Mouse (Mus musculus): ENCODE data around the gene Rps15a. TPM values are rescaled to one million over a fixed set of nuclear protein-coding genes. Genes with fewer than 3 reads are reported as not detected.

Gene Rps15a
- polyA plus RNA-seq (2015; fragmentation: Nextera tagmentation; extraction: Ambion mirVana): 365 and 393 TPM in 2 replicates

DNA sequence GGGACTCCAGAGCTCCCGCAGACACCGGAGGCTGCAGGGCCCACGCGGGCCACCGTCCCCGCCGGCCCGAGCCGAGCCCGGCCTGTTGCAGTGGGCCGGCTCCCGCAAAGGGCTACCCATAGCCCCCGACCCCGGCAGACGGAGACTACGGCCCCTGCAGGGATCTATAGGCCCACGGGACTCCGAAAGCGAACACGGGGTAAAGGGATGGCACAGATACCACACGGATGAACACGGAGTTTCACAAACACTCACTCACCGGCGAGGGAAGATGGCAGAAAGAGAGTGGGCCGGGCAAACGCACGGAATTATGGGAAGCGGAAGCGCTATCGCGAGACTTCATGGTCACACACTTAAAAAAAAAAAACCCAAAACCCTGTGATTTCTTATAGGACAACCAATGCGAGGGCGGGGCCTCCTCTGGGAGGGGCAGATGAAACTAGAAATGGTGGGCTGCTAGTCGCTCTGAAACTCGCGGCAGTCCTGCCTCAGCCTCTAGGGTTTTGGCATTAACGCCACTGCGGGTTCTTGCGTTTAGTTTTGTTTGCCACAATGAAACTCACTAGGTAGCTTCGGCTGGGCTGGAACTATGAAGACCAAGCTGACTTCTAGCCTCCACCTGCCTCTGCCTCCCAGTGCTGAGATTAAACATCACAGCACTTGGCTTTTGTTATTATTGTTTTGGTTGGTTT lies at the start of gene Rps15a:
TSS of gene Rps15a (minus strand) at position 312 of the 692 bp plus-strand sequence.
- peak within 1 kb of the TSS; percentile 91 for H3K4me2 ChIP-seq (ENCODE audit: low read depth, low read length)
- H3K9me3 ChIP-seq (replicated peaks; ENCODE audit: control insufficient read depth, low read length): no peaks in the 10 kb centered on the region
- ATAC-seq (replicated peaks; ENCODE audit: extremely low read depth, insufficient read depth, low FRiP score): peak; percentile 74
- peak within 1 kb of the TSS; percentile 97 for H3K9ac ChIP-seq (ENCODE audit: low read length)
- H3K27me3 ChIP-seq (ENCODE audit: control insufficient read depth, insufficient read depth, low read length): no peaks in the 10 kb centered on the region
- peak within 1 kb of the TSS; percentile 81 for H3K27ac ChIP-seq (ENCODE audit: low read length)
- peaks cover 46% of the 10 kb centered on the region for H3K36me3 ChIP-seq (ENCODE audit: control insufficient read depth, insufficient read depth)
- under 1% methylated on average over 40 of the region's 40 CpGs for WGBS
- H3K4me3 ChIP-seq (ENCODE audit: low read length): peak within 1 kb of the TSS; percentile 89
- H3K4me1 ChIP-seq (ENCODE audit: control insufficient read depth, insufficient read depth, low read length): peaks cover 38% of the 10 kb centered on the region

DNA sequence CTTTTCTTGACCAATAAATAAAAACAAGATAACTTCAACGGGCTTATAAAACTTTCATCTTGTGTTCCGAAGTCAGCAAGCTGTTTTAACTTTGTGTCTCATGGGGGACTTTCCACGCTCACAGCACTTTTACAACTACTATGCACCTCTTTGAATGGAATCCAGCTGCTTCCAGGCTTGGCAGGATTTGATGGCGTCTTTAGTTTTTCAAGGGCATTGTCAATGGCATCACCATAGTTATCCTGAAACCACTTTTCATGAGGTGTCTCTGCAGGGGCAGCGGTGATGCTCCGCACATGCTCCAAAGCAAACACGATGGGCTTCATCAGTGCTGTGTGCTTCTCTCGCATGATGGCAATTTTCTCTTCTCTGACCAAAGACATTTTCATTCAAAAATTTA lies 47.0 kb upstream of the Rps15a start:
- no peaks in the 10 kb centered on the region for H3K9me3 ChIP-seq (replicated peaks; ENCODE audit: control insufficient read depth, low read length)
- no peak overlapping the region for H3K27ac ChIP-seq (ENCODE audit: low read length)
- no peak overlapping the region for H3K4me3 ChIP-seq (ENCODE audit: low read length)
- ATAC-seq (replicated peaks; ENCODE audit: extremely low read depth, insufficient read depth, low FRiP score): no peak
- H3K4me1 ChIP-seq (ENCODE audit: control insufficient read depth, insufficient read depth, low read length): no peaks in the 10 kb centered on the region
- no peak overlapping the region for H3K4me2 ChIP-seq (ENCODE audit: low read depth, low read length)
- H3K9ac ChIP-seq (ENCODE audit: low read length): no peak overlapping the region
- 89% methylated on average over 8 of the region's 8 CpGs for WGBS
- H3K27me3 ChIP-seq (ENCODE audit: control insufficient read depth, insufficient read depth, low read length): no peaks in the 10 kb centered on the region
- peaks cover 46% of the 10 kb centered on the region for H3K36me3 ChIP-seq (ENCODE audit: control insufficient read depth, insufficient read depth)

DNA sequence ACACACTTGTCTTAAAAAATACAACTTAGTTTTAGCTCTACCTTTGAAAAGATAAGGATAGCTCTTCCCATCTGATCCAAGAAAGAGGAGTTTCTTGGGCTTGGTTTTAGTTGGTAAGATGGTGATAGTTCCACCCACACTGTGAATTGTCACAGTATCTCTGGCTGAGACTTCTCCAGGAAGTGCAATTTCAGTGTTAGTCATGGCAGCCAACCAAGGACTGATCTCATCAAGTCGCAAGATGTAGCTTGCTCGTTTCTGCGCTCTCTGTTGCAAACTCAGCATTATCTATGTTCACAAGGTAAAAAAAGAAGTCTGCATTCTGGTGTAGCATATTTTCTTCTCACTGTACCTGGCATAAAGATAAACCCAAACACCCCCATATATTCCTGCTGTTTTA lies 44.1 kb upstream of the Rps15a start:
- Histone ChIP-seq H3K4me1 (ENCODE audit: control insufficient read depth, insufficient read depth, low read length) (no peaks in the 10 kb centered on the region), H3K9me3 (replicated peaks; ENCODE audit: control insufficient read depth, low read length) (no peaks in the 10 kb centered on the region), H3K27me3 (ENCODE audit: control insufficient read depth, insufficient read depth, low read length) (no peaks in the 10 kb centered on the region), H3K4me3 (ENCODE audit: low read length) (no peak overlapping the region), H3K9ac (ENCODE audit: low read length) (no peak overlapping the region), H3K36me3 (ENCODE audit: control insufficient read depth, insufficient read depth) (peaks cover 39% of the 10 kb centered on the region), H3K4me2 (ENCODE audit: low read depth, low read length) (no peak overlapping the region), H3K27ac (ENCODE audit: low read length) (no peak overlapping the region)
- no peak for ATAC-seq (replicated peaks; ENCODE audit: extremely low read depth, insufficient read depth, low FRiP score)
- 73% methylated on average over 3 of the region's 3 CpGs for WGBS

DNA sequence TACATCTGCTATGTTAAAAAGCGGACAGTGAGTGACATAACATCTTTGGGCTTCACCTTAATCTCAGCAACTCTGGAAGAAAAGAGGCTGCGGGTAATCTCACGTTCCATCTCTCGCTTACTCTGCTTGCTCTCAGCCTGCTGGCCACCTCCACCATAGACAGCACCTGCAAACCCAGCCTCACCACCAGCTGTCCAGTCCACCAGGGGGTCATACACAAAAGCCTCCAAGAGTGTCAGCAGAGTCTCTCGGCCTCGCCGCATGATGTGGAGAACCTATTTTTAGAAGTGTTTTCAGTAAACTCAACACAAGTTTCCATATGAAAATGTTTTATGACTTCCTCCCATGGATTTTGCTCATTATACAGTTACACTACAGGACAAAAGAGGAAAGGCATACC lies 40.5 kb upstream of the Rps15a start:
- no peak for ATAC-seq (replicated peaks; ENCODE audit: extremely low read depth, insufficient read depth, low FRiP score)
- H3K9me3 ChIP-seq (replicated peaks; ENCODE audit: control insufficient read depth, low read length): no peaks in the 10 kb centered on the region
- WGBS: 68% methylated on average over 7 of the region's 7 CpGs
- H3K36me3 ChIP-seq (ENCODE audit: control insufficient read depth, insufficient read depth): peaks cover 54% of the 10 kb centered on the region
- H3K4me1 ChIP-seq (ENCODE audit: control insufficient read depth, insufficient read depth, low read length): no peaks in the 10 kb centered on the region
- H3K27ac ChIP-seq (ENCODE audit: low read length): no peak overlapping the region
- H3K4me3 ChIP-seq (ENCODE audit: low read length): no peak overlapping the region
- H3K9ac ChIP-seq (ENCODE audit: low read length): no peak overlapping the region
- H3K4me2 ChIP-seq (ENCODE audit: low read depth, low read length): no peak overlapping the region
- H3K27me3 ChIP-seq (ENCODE audit: control insufficient read depth, insufficient read depth, low read length): no peaks in the 10 kb centered on the region

DNA sequence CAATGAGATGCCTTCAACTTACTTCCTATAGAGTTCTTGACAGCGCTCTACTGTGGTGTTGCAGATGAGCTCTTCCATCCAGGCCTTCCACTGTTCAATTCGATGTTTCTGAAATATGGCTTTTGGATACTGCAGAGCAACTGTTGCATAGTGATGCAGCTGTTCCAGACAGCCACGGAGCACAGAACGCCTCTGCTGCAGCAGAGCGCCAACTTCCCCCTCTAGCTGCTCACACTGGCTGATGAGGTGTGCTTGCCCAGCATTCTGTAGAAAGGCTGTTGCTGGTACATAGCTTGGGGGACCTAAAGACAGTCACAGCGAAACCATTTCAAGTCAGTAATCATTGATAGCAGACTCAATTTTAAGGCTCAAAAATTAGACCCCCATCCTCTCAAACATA lies 38.2 kb upstream of the Rps15a start:
- H3K36me3 ChIP-seq (ENCODE audit: control insufficient read depth, insufficient read depth): peaks cover 55% of the 10 kb centered on the region

DNA sequence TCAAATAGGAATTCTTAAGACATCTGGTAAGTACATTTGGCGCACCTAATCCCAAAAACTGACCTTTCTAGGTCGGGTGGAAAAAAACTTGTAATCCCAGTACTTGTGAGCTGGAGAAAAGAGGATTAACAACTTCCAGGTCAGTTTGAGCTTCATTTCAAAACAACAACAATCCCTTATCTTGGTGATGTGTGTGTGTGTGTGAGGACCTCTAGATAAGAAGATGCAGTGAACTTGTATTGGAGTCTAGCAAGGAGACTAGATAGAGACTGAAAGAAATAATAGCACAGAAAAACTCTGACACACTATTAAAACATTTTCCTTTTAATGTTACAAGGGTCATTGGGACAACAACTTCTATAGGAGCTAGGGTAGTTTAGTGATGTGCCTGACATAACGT lies 27.6 kb upstream of the Rps15a start:
- H3K27me3 ChIP-seq (ENCODE audit: control insufficient read depth, insufficient read depth, low read length): no peaks in the 10 kb centered on the region
- H3K4me1 ChIP-seq (ENCODE audit: control insufficient read depth, insufficient read depth, low read length): no peaks in the 10 kb centered on the region
- 84% methylated on average over 3 of the region's 3 CpGs for WGBS
- no peak overlapping the region for H3K27ac ChIP-seq (ENCODE audit: low read length)
- H3K9ac ChIP-seq (ENCODE audit: low read length): no peak overlapping the region
- ATAC-seq (replicated peaks; ENCODE audit: extremely low read depth, insufficient read depth, low FRiP score): no peak
- H3K36me3 ChIP-seq (ENCODE audit: control insufficient read depth, insufficient read depth): peaks cover 61% of the 10 kb centered on the region
- no peaks in the 10 kb centered on the region for H3K9me3 ChIP-seq (replicated peaks; ENCODE audit: control insufficient read depth, low read length)
- no peak overlapping the region for H3K4me2 ChIP-seq (ENCODE audit: low read depth, low read length)
- H3K4me3 ChIP-seq (ENCODE audit: low read length): no peak overlapping the region

More for the DNA sequence above, 38.2 kb upstream of the Rps15a start:
- Histone ChIP-seq H3K9ac (ENCODE audit: low read length) (no peak overlapping the region), H3K4me2 (ENCODE audit: low read depth, low read length) (no peak overlapping the region), H3K4me1 (ENCODE audit: control insufficient read depth, insufficient read depth, low read length) (no peaks in the 10 kb centered on the region), H3K27ac (ENCODE audit: low read length) (no peak overlapping the region), H3K27me3 (ENCODE audit: control insufficient read depth, insufficient read depth, low read length) (no peaks in the 10 kb centered on the region), H3K9me3 (replicated peaks; ENCODE audit: control insufficient read depth, low read length) (no peaks in the 10 kb centered on the region), H3K4me3 (ENCODE audit: low read length) (no peak overlapping the region)
- ATAC-seq (replicated peaks; ENCODE audit: extremely low read depth, insufficient read depth, low FRiP score): no peak
- WGBS: 88% methylated on average over 6 of the region's 6 CpGs

DNA sequence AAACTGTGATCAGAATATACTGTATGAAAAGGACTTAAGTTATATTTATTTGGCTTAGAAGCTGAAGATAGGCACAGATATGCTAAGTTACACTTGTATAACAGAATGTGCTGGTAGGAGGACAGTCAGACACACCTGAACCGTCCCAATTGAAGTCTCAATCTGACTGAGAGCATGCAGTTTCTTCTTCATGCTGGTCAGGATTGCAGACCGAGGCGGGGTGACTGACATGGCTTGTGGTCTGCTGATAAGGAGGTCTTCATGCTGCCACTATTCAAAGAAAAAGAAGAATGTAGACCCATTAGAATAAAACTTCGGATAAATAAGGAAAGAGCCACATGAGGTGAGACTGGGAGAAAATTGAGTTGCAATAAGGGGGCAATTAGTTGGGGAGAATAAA lies 27.1 kb upstream of the Rps15a start:
- H3K4me1 ChIP-seq (ENCODE audit: control insufficient read depth, insufficient read depth, low read length): no peaks in the 10 kb centered on the region
- no peak overlapping the region for H3K27ac ChIP-seq (ENCODE audit: low read length)
- no peaks in the 10 kb centered on the region for H3K9me3 ChIP-seq (replicated peaks; ENCODE audit: control insufficient read depth, low read length)
- H3K4me2 ChIP-seq (ENCODE audit: low read depth, low read length): no peak overlapping the region
- 85% methylated on average over 4 of the region's 4 CpGs for WGBS
- no peak overlapping the region for H3K9ac ChIP-seq (ENCODE audit: low read length)
- H3K4me3 ChIP-seq (ENCODE audit: low read length): no peak overlapping the region
- peaks cover 57% of the 10 kb centered on the region for H3K36me3 ChIP-seq (ENCODE audit: control insufficient read depth, insufficient read depth)
- ATAC-seq (replicated peaks; ENCODE audit: extremely low read depth, insufficient read depth, low FRiP score): no peak
- H3K27me3 ChIP-seq (ENCODE audit: control insufficient read depth, insufficient read depth, low read length): no peaks in the 10 kb centered on the region

DNA sequence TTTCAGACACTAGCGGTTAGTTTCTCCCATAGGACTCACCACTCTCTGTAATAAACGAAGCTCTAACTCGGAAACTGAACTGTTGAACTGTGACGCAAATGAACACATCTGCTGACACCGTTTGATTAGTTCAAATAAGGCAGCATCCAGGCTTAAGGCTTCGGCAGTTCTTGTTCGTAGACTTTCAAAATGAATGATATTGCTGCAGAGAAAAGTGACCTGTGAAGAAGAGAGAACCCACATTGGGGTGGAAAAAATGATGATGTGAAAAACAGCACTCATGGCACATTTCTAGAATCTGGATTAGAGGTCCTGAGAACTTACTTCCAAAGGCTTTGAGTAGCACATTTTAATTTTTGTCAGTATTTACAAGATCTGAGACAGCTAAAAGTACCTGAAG lies 25.3 kb upstream of the Rps15a start:
- ATAC-seq (replicated peaks; ENCODE audit: extremely low read depth, insufficient read depth, low FRiP score): no peak
- no peaks in the 10 kb centered on the region for H3K27me3 ChIP-seq (ENCODE audit: control insufficient read depth, insufficient read depth, low read length)
- H3K27ac ChIP-seq (ENCODE audit: low read length): no peak overlapping the region
- H3K9me3 ChIP-seq (replicated peaks; ENCODE audit: control insufficient read depth, low read length): no peaks in the 10 kb centered on the region
- H3K36me3 ChIP-seq (ENCODE audit: control insufficient read depth, insufficient read depth): peaks cover 70% of the 10 kb centered on the region
- H3K4me3 ChIP-seq (ENCODE audit: low read length): no peak overlapping the region
- no peaks in the 10 kb centered on the region for H3K4me1 ChIP-seq (ENCODE audit: control insufficient read depth, insufficient read depth, low read length)
- 93% methylated on average over 7 of the region's 7 CpGs for WGBS
- H3K9ac ChIP-seq (ENCODE audit: low read length): no peak overlapping the region
- no peak overlapping the region for H3K4me2 ChIP-seq (ENCODE audit: low read depth, low read length)

DNA sequence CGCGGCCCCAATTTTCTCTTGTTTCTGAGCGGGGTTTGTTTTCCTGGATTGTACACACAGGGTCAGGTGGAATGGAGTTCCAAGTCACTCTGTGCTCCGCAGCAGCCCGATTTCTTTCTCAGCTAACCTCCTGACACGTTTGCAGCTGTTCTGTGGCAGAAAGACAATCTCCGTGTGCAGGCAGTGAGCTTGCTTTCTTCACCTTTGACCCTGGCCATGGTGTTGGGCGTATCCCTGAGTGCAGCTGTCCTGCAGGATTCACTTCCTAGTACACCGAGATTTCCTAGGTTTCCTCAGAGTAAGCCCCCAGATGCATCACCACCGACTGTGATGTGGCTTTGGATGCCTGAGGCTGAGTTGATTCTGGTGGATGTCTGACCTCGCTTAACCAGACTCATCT lies 19.1 kb upstream of the Rps15a start:
- ATAC-seq (replicated peaks; ENCODE audit: extremely low read depth, insufficient read depth, low FRiP score): no peak
- no peaks in the 10 kb centered on the region for H3K9me3 ChIP-seq (replicated peaks; ENCODE audit: control insufficient read depth, low read length)
- WGBS: 85% methylated on average over 11 of the region's 11 CpGs
- no peak overlapping the region for H3K27ac ChIP-seq (ENCODE audit: low read length)
- H3K9ac ChIP-seq (ENCODE audit: low read length): no peak overlapping the region
- H3K4me3 ChIP-seq (ENCODE audit: low read length): no peak overlapping the region
- no peak overlapping the region for H3K4me2 ChIP-seq (ENCODE audit: low read depth, low read length)
- peaks cover 44% of the 10 kb centered on the region for H3K36me3 ChIP-seq (ENCODE audit: control insufficient read depth, insufficient read depth)
- H3K4me1 ChIP-seq (ENCODE audit: control insufficient read depth, insufficient read depth, low read length): peaks cover 5% of the 10 kb centered on the region
- H3K27me3 ChIP-seq (ENCODE audit: control insufficient read depth, insufficient read depth, low read length): no peaks in the 10 kb centered on the region

All from heart, embryonic 16.5 days (tissue).